Mouse (Mus musculus) G1E (cell line): ENCODE results near the gene Sync.

ENCODE experiments used
- CTCF ChIP-seq: IDR thresholded peaks from 2 replicates; pipeline ENCODE4 v1.5.1; 2012; ENCODE audit warnings: low read depth, low read length, inconsistent platforms, mixed read lengths
- GATA1 ChIP-seq: IDR thresholded peaks from 2 replicates; pipeline ENCODE4 v1.6.1; 2012; ENCODE audit warnings: borderline replicate concordance, low read length, inconsistent platforms, mixed read lengths
- GATA2 ChIP-seq: IDR thresholded peaks from 2 replicates; pipeline ENCODE4 v1.6.1; 2012; ENCODE audit warnings: low read depth, low read length, inconsistent platforms, borderline replicate concordance

- no peak for TF ChIP-seq GATA1
- TF ChIP-seq CTCF: no peak
- TF ChIP-seq GATA2: no peak
Observed at GRCm38 (mm10) chr4:129332846-129333245, 45.4 kb downstream of the Sync start.
